25 mouse cellular contexts compared by ENCODE assay signal in genomic region chr4:86227096-86227495, GRCm38 (mm10).
DNase-seq lines count a peak whose midpoint lies in the region; ATAC-seq and TF ChIP-seq lines count a peak whose summit lies in the region.
"Had no signal": no experiment of that assay in that cellular context is flagged by ENCODE, and none has a peak within 500 bp of the region (broad histone marks: within the 10 kb centered on the region; RNA-seq: fewer than 3 reads in every experiment).

No protein-coding gene starts in this region.

- no peaks in the 10 kb centered on the region for H3K27me3 ChIP-seq in kidney, postnatal 0 days (ENCODE audit: insufficient read depth, low read length)
- no peaks in the 10 kb centered on the region for H3K27me3 ChIP-seq in kidney, embryonic 15.5 days
- H3K27me3 ChIP-seq: embryonic facial prominence, embryonic 12.5 days; forebrain, embryonic 13.5 days; heart, embryonic 13.5 days; liver, embryonic 15.5 days had no signal

- TF ChIP-seq CTCF in kidney, postnatal 0 days (IDR thresholded peaks at IDR 0.05; ENCODE audit: low read depth), result no peak

- no peak overlapping the region for H3K9ac ChIP-seq in kidney, postnatal 0 days (ENCODE audit: low read depth, low read length)
- H3K9ac ChIP-seq in kidney, embryonic 15.5 days, result no peak overlapping the region
- H3K9ac ChIP-seq: embryonic facial prominence, embryonic 12.5 days; forebrain, embryonic 13.5 days; heart, embryonic 13.5 days; liver, embryonic 15.5 days had no signal

- no peak overlapping the region for H3K4me3 ChIP-seq in kidney, postnatal 0 days (replicated peaks; ENCODE audit: low read depth, low read length)
- no peak overlapping the region for H3K4me3 ChIP-seq in kidney, embryonic 15.5 days (replicated peaks)
- H3K4me3 ChIP-seq: embryonic facial prominence, embryonic 12.5 days; erythroblast, embryonic 14.5 days; forebrain, embryonic 13.5 days; heart, embryonic 13.5 days; limb, embryonic 10.5 days; liver, embryonic 15.5 days had no signal

- no peak overlapping the region for H3K27ac ChIP-seq in kidney, postnatal 0 days
- no peak overlapping the region for H3K27ac ChIP-seq in kidney, embryonic 15.5 days
- H3K27ac ChIP-seq: embryonic facial prominence, embryonic 12.5 days; forebrain, embryonic 13.5 days; heart, embryonic 13.5 days; limb, embryonic 10.5 days; liver, embryonic 15.5 days had no signal

- ATAC-seq in kidney, postnatal 0 days (replicated peaks; ENCODE audit: low FRiP score, low read depth), result no peak
- ATAC-seq in kidney, embryonic 15.5 days (replicated peaks; ENCODE audit: low FRiP score), result no peak
- ATAC-seq: forebrain, embryonic 13.5 days; intestine, postnatal 0 days had no signal

- no peaks in the 10 kb centered on the region for H3K9me3 ChIP-seq in kidney, postnatal 0 days (replicated peaks; ENCODE audit: low read length)
- no peaks in the 10 kb centered on the region for H3K9me3 ChIP-seq in kidney, embryonic 15.5 days (replicated peaks)
- H3K9me3 ChIP-seq: embryonic facial prominence, embryonic 12.5 days; forebrain, embryonic 13.5 days; heart, embryonic 13.5 days; limb, embryonic 10.5 days; liver, embryonic 15.5 days had no signal

- no peak overlapping the region for H3K4me2 ChIP-seq in kidney, postnatal 0 days (ENCODE audit: low read length)
- H3K4me2 ChIP-seq in kidney, embryonic 15.5 days, result no peak overlapping the region
- H3K4me2 ChIP-seq: embryonic facial prominence, embryonic 12.5 days; forebrain, embryonic 13.5 days; heart, embryonic 13.5 days; liver, embryonic 15.5 days; midbrain, embryonic 11.5 days had no signal

- 61% methylated on average over 1 of the region's 1 CpGs for WGBS in kidney, postnatal 0 days
- WGBS in kidney, embryonic 15.5 days, result 60% methylated on average over 1 of the region's 1 CpGs

- DNase-seq in adrenal gland, adult 2 months, result peak; percentile 8
- no peak for DNase-seq in adrenal gland, postnatal 25 days
- DNase-seq in kidney, postnatal 0 days (ENCODE audit: low spot score), result peak; percentile 85
- DNase-seq in left cerebral cortex, adult 11 months (ENCODE audit: low spot score), result peak; percentile 8
- no peak for DNase-seq in left cerebral cortex, postnatal 36 days (ENCODE audit: low spot score in 2 of 2)
- DNase-seq in adipocyte (ENCODE audit: low spot score), result peak; percentile 9
- no peak for DNase-seq in ovary, postnatal 10 days (ENCODE audit: low spot score)
- DNase-seq: cerebellum, adult 2 months; cerebellum, postnatal 25 days; gastrocnemius, postnatal 25 days; heart, adult 18-20 months; heart, postnatal 14 days; liver; lung, postnatal 10 days; right cerebral cortex, postnatal 14 days; thymus, postnatal 36 days had no signal

- intact Hi-C loops in left cerebral cortex, postnatal 36 days (cut with DNase I), result no loop called here

- no peaks in the 10 kb centered on the region for H3K4me1 ChIP-seq in kidney, postnatal 0 days (replicated peaks; ENCODE audit: insufficient read depth, low read length)
- H3K4me1 ChIP-seq in kidney, embryonic 15.5 days, result no peaks in the 10 kb centered on the region
- H3K4me1 ChIP-seq: embryonic facial prominence, embryonic 12.5 days; forebrain, embryonic 13.5 days; liver, embryonic 15.5 days had no signal

- H3K36me3 ChIP-seq in kidney, postnatal 0 days (ENCODE audit: insufficient read depth, low read length), result no peaks in the 10 kb centered on the region
- no peaks in the 10 kb centered on the region for H3K36me3 ChIP-seq in kidney, embryonic 15.5 days
- H3K36me3 ChIP-seq: limb, embryonic 10.5 days; liver, embryonic 15.5 days had no signal

Comparison
In these comparisons a context has a peak if more than half of its experiments do, and no peak if none do; other contexts are left out.
1. DNase-seq: peak in adrenal gland, adult 2 months (single experiment), kidney, postnatal 0 days (single experiment), left cerebral cortex, adult 11 months (single experiment) and adipocyte (single experiment); none in adrenal gland, postnatal 25 days (single experiment), left cerebral cortex, postnatal 36 days (0 of 2) and ovary, postnatal 10 days (single experiment).